Comparison of ENCODE assay signal across 25 mouse cellular contexts in genomic region chr5:122702156-122702555, GRCm38 (mm10). TPM values are rescaled to one million over a fixed set of nuclear protein-coding genes. Genes with fewer than 3 reads are reported as not detected.
A peak's percentile ranks its signal among the peaks of the same experiment; 100 is the strongest.
DNase-seq lines count a peak whose midpoint lies in the region; ATAC-seq and TF ChIP-seq lines count a peak whose summit lies in the region.
"Had no signal": no experiment of that assay in that cellular context is flagged by ENCODE, and none has a peak within 500 bp of the region (broad histone marks: within the 10 kb centered on the region; RNA-seq: fewer than 3 reads in every experiment).

No protein-coding gene starts in this region.

- WGBS in kidney, adult 2 months, result 42% methylated on average over 6 of the region's 6 CpGs
- 77% methylated on average over 6 of the region's 6 CpGs for WGBS in kidney, embryonic 15.5 days
- 11% methylated on average over 6 of the region's 6 CpGs for WGBS in macrophage (ENCODE audit: missing documents)

- TF ChIP-seq CTCF in gastrocnemius, adult 2 months (IDR thresholded peaks at IDR 0.05), result no peak
- no peak for TF ChIP-seq CTCF in kidney, adult 2 months (conservative IDR thresholded peaks at IDR 0.05; ENCODE audit: insufficient read depth, insufficient read length, low read depth, low read length)

- no peaks in the 10 kb centered on the region for H3K4me1 ChIP-seq in kidney, adult 2 months (ENCODE audit: control insufficient read depth, insufficient read depth, low read length)
- peaks cover 6% of the 10 kb centered on the region; the same call in 1 of the 2 replicates for H3K4me1 ChIP-seq in kidney, embryonic 15.5 days

- no peak overlapping the region for H3K4me2 ChIP-seq in kidney, embryonic 15.5 days
- H3K4me2 ChIP-seq: embryonic facial prominence, embryonic 13.5 days; liver, embryonic 15.5 days; neural tube, embryonic 13.5 days had no signal

- TF ChIP-seq POLR2A in kidney, adult 2 months (IDR thresholded peaks at IDR 0.05; ENCODE audit: low read depth, low read length), result no peak

- H3K27ac ChIP-seq in gastrocnemius, adult 2 months, result no peak overlapping the region
- peak overlapping the region; percentile 47; the same call in 1 of the 2 replicates for H3K27ac ChIP-seq in kidney, adult 2 months (ENCODE audit: insufficient read depth, low read depth, low read length)
- H3K27ac ChIP-seq in kidney, embryonic 15.5 days, result no peak overlapping the region
- H3K27ac ChIP-seq in macrophage, result peak overlapping the region; percentile 91
- H3K27ac ChIP-seq: embryonic facial prominence, embryonic 13.5 days; kidney, postnatal 0 days; left cerebral cortex, adult 2 months; limb, embryonic 10.5 days; neural tube, embryonic 13.5 days had no signal

- H3K9me3 ChIP-seq in kidney, embryonic 15.5 days (replicated peaks), result no peaks in the 10 kb centered on the region
- H3K9me3 ChIP-seq: embryonic facial prominence, embryonic 13.5 days; limb, embryonic 10.5 days; liver, embryonic 15.5 days; megakaryocyte, embryonic 14.5 days; neural tube, embryonic 13.5 days had no signal

- H3K36me3 ChIP-seq in kidney, adult 2 months (ENCODE audit: control insufficient read depth, insufficient read depth, low read length), result no peaks in the 10 kb centered on the region
- no peaks in the 10 kb centered on the region for H3K36me3 ChIP-seq in kidney, embryonic 15.5 days
- no peaks in the 10 kb centered on the region for H3K36me3 ChIP-seq in macrophage (ENCODE audit: inconsistent target)
- H3K36me3 ChIP-seq: embryonic facial prominence, embryonic 13.5 days; limb, embryonic 10.5 days; liver, embryonic 15.5 days; neural tube, embryonic 13.5 days had no signal

- no peak overlapping the region for H3K9ac ChIP-seq in kidney, embryonic 15.5 days
- H3K9ac ChIP-seq: embryonic facial prominence, embryonic 13.5 days; liver, embryonic 15.5 days; neural tube, embryonic 13.5 days had no signal

- no peak overlapping the region for H3K4me3 ChIP-seq in gastrocnemius, adult 2 months
- no peak overlapping the region for H3K4me3 ChIP-seq in kidney, adult 2 months (ENCODE audit: insufficient read depth, low read depth, low read length)
- no peak overlapping the region for H3K4me3 ChIP-seq in kidney, embryonic 15.5 days (replicated peaks)
- no peak overlapping the region for H3K4me3 ChIP-seq in macrophage (ENCODE audit: inconsistent target)
- H3K4me3 ChIP-seq: embryonic facial prominence, embryonic 13.5 days; left cerebral cortex, adult 2 months; limb, embryonic 10.5 days; liver, embryonic 15.5 days; megakaryocyte, embryonic 14.5 days; neural tube, embryonic 13.5 days had no signal

- H3K79me2 ChIP-seq in macrophage (ENCODE audit: inconsistent target), result no peaks in the 10 kb centered on the region; the same call in 1 of the 2 replicates

- intact Hi-C loops in gastrocnemius, adult 2 months (cut with DNase I), result no loop called here

- no peaks in the 10 kb centered on the region for H3K27me3 ChIP-seq in kidney, adult 2 months (replicated peaks; ENCODE audit: control insufficient read depth, insufficient read depth, low read length)
- no peaks in the 10 kb centered on the region for H3K27me3 ChIP-seq in kidney, embryonic 15.5 days
- H3K27me3 ChIP-seq: embryonic facial prominence, embryonic 13.5 days; liver, embryonic 15.5 days; neural tube, embryonic 13.5 days had no signal

- no peak for ATAC-seq in kidney, embryonic 15.5 days (replicated peaks; ENCODE audit: low FRiP score)
- no peak for ATAC-seq in inflammation-experienced regulatory T-cells, adult 6 months
- ATAC-seq: forebrain, embryonic 14.5 days; lung, postnatal 0 days had no signal

- peak; percentile 35 for DNase-seq in gastrocnemius, adult 2 months
- no peak for DNase-seq in gastrocnemius, postnatal 4 days (ENCODE audit: low spot score in 2 of 2)
- peak; percentile 60 for DNase-seq in kidney, adult 2 months
- DNase-seq in lung, postnatal 10 days, result peak; percentile 23
- no peak for DNase-seq in lung, postnatal 36 days
- DNase-seq: adrenal gland, postnatal 14 days; B cell, adult 2 months; cerebellum, adult 11-12 months; cerebellum, postnatal 14 days; layer of hippocampus, adult 9-11 months; midbrain, embryonic 14.5 days; right cerebral cortex, postnatal 25 days; thymus, postnatal 36 days had no signal

RNA-seq across cellular contexts. Expression of gene P2rx4, which starts 5.2 kb away (rescaled TPM):
- 1 to 10 TPM; 3.8 to 5.5 TPM for total RNA-seq in gastrocnemius, adult 2 months (2021)
- total RNA-seq in gastrocnemius, postnatal 4 days (2021), result 10 to 100 TPM; 13.4 to 15.4 TPM
- polyA plus RNA-seq in kidney, adult 2 months (2012; rRNA removed), result 81.6 and 87.7 TPM in 2 replicates
- polyA plus RNA-seq in kidney, embryonic 15.5 days (2015; fragmentation: Nextera tagmentation; extraction: Ambion mirVana), result 20.4 and 25.6 TPM in 2 replicates
- total RNA-seq in macrophage (2018; cell fraction: chromatin; rRNA removed), result 1,000 to 10,000 TPM in 5 of 26 experiments, 100 to 1,000 TPM in 21; 271 to 1,208 (median 683) TPM
- 100 to 1,000 TPM; 257 to 838 (median 484) TPM for total RNA-seq in macrophage (2018; cell fraction: cytosol; rRNA removed)
- 1,000 to 10,000 TPM in 10 of 26 experiments, 100 to 1,000 TPM in 16; 418 to 1,412 (median 857) TPM for total RNA-seq in macrophage (2018; cell fraction: nucleus; rRNA removed)
- 203 to 517 TPM (median 444 TPM) in 3 replicates for polyA plus RNA-seq in macrophage (2018)
- polyA plus RNA-seq in inflammation-experienced regulatory T-cells, adult 6 months (2017; shearing (Covaris generic)), result 10 to 100 TPM; 24.6 to 46.1 (median 34.3) TPM

RNA-seq across cellular contexts. Expression of gene P2rx7, which starts 58.4 kb away (rescaled TPM):
- total RNA-seq in gastrocnemius, adult 2 months (2021), result 1 to 10 TPM; 1.8 TPM
- 1 to 10 TPM; 5.1 to 6.0 TPM for total RNA-seq in gastrocnemius, postnatal 4 days (2021)
- polyA plus RNA-seq in kidney, adult 2 months (2012; rRNA removed), result 5.1 and 5.3 TPM in 2 replicates
- 0.94 and 1.4 TPM in 2 replicates for polyA plus RNA-seq in kidney, embryonic 15.5 days (2015; fragmentation: Nextera tagmentation; extraction: Ambion mirVana)
- 100 to 1,000 TPM in 17 of 26 experiments, 10 to 100 TPM in 9; 73.4 to 206 (median 130) TPM for total RNA-seq in macrophage (2018; cell fraction: chromatin; rRNA removed)
- 10 to 100 TPM; 32.7 to 82.9 (median 53.9) TPM for total RNA-seq in macrophage (2018; cell fraction: cytosol; rRNA removed)
- total RNA-seq in macrophage (2018; cell fraction: nucleus; rRNA removed), result 100 to 1,000 TPM in 18 of 26 experiments, 10 to 100 TPM in 8; 59.7 to 190 (median 119) TPM
- 38.1 to 80.9 TPM (median 46.6 TPM) in 3 replicates for polyA plus RNA-seq in macrophage (2018)
- 100 to 1,000 TPM in 1 of 3 experiments, 10 to 100 TPM in 2; 53.2 to 109 (median 90.0) TPM for polyA plus RNA-seq in inflammation-experienced regulatory T-cells, adult 6 months (2017; shearing (Covaris generic))
- polyA plus RNA-seq: limb, embryonic 10.5 days had no signal

Comparison
In these comparisons a context has a peak if more than half of its experiments do, and no peak if none do; other contexts are left out.
1. DNase-seq: peak in gastrocnemius, adult 2 months (single experiment), kidney, adult 2 months (single experiment) and lung, postnatal 10 days (single experiment); none in gastrocnemius, postnatal 4 days (0 of 2) and lung, postnatal 36 days (single experiment).
2. H3K27ac ChIP-seq: peak in kidney, adult 2 months (single experiment) and macrophage (single experiment); none in gastrocnemius, adult 2 months (single experiment) and kidney, embryonic 15.5 days (single experiment).